Mouse (Mus musculus) right cerebral cortex, postnatal 4 days (tissue): ENCODE results near the gene Ivd.
A peak's percentile ranks its signal among the peaks of the same experiment; 100 is the strongest.

Source experiments
- DNase-seq: peaks from one replicate; pipeline ENCODE4 v3.0.0-alpha.2; 2022

The Ivd gene

DNA sequence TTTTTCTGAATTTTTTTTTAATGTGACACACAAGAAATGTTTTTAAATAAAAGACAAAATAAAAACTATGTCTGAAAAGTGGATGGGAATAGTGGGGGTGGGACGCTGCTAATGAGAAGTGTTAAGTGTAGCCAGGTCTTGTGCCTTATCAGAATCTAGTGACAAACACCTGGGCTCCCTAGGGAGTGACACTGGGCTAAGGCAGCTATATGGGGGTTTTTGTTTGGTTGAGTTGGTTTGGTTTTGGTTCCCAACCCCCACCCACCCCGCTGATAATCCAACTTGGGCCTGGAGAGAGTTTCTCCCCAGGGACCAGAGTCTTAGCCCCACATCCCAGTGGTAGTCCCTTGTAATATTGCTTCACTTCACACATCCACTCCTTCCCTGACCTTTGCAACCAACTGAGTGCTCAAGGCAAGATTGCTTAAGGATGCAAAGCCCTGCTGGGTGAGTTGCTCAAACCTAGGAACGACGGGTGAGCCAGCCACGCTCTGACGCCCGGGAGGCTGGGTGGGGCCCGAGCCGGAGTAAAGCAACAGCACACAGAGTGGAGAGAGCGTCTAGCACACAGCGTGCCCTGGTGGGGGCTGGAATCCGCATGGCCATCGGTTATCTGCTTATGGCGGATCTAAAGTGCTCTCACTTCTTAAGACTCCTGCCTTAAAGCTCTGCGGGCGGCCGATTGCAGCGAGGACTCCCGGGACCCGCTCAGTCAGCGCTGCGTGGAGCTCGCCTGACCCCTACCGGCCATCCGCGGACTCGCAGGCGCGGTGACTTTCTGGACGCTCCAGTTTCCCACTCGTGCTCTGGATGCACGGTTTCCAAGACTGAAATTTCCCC is 21.3 kb downstream of the Ivd start:
- DNase-seq: peak; percentile 94

DNA sequence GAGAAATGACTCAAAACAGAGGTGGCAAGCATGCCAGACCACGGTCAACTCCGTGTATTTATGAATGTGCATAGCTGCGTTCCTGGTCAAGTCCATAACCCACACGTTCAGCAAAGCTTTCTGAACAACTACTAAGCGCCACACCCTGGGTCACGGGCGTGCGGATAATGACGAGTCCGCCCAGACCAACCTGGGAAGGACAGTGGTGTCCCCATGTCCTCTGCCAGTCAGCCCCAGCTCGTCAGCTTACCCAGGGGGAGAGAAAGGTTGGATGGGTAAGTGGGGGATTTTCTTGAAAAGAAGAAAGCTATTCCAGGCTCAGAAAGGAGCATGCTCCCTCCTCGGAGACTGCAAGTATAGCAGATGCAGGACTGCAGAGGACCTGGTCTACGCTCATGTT is 25.7 kb downstream of the Ivd start:
- no peak for DNase-seq

DNA sequence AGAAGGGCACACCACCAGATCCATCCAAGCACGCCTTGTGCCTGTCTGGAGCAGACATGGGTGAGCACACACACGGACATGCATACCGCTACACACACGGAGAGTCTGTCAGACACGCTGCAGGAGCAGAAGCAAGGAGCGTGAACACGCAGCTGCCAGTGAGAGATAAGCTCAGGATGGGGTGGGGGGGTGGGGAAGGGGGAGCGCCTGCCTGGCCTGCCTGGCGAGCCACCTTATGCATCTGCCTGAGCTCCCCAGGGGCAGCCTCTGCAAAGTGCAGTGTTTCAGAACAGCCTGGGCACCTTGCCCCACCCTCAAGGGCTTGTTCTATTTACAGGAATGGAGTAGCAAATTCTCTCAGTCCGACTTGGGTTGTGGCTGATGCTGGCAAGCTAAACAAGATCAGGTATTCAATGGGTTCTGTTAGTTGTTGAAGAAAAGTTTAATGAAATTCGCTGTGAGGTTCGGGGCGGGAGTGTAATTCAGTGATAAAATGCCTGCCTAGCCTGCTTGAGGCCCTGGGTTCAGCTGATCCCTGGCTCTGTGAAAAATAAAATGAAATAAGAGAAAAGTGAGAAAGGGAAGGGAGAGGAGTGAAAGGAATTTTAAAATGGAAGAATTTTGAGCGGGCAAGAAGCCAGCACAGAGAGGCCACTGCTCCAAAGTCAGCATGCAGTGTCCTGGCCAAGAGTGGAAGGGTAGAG is 26.2 kb downstream of the Ivd start:
- DNase-seq: no peak

DNA sequence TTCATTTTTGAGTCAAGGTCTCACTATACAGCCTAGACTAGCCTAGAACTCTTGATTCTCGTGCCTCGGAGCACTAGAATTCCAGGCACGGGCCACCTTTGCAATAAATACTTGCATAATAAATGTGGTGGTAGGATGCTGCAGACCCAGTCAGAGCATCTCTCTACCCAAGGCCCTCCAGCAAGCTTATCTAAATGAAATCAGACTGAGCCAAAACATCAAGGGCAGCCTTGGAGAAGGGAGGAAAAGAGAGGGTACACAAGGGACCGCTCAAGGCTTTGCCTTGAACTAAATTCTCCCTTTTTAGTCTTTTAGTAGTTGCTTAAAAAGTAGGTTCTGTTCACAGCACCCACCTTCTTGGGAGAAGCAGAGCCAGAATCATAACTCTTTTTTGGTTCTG is 29.4 kb downstream of the Ivd start:
- DNase-seq: no peak

DNA sequence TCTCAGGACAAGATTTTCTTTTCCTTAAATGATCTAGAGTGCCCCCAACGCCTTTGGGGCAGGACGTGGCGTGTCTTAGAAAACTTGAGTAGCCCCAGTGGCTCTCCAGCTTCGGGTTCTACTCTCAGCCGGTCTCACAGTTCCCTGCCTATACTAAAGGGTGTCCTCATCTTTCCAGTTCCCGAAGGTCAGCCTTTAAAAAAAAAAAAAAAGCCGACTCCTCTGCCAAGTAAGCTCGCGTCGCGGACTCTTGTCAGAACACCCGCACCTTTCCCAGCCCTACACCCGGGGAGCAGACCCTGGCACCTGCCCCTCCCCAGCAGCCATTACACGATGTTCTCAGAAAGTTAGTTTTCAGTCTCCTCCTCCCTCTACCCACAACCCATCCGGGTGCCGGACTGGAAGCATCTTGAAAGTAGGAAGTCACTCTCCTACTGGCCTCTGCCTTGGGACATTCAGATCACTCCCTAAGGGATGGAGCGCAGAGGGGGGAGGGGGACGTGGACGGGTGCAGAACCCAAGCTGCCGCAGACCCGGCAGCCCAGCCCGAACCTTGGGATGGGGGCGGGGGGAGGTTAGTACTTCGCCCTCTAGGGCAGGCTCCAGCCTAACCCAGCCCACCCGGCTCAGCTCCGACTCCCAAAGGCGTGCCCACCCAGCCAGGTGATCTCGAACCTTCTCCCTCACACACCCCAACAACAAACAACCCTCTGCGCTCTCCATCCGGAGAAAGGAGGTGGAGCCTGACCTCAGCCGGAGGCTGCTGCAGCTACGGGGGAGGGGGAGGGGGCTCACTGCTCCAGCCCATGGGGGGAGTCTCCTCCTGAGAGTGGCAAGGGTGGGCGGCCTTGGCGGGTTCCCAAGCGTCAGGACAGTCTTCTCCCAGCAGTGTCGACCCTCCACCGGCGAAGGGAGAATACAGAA is 34.5 kb downstream of the Ivd start:
- DNase-seq: peak; percentile 60

DNA sequence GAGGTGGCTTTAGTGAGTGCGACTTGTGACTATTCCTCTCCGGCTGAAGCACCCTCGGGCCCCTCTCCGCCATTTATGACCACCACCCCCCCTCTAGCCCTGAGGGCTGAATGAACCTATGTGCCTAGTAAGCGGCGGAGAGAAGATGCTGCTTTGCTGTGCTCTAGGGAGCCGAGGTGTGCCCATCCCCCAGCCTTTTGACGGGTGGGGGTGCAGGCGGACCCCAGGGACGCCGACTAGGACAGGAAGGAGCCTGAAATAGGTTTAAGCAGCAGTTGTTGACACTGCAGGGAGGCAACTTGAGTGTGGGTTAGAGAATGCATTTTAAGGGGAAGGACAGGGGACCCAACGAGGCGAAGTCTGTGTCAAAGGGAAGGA is 35.1 kb downstream of the Ivd start:
- DNase-seq: peak; percentile 22

DNA sequence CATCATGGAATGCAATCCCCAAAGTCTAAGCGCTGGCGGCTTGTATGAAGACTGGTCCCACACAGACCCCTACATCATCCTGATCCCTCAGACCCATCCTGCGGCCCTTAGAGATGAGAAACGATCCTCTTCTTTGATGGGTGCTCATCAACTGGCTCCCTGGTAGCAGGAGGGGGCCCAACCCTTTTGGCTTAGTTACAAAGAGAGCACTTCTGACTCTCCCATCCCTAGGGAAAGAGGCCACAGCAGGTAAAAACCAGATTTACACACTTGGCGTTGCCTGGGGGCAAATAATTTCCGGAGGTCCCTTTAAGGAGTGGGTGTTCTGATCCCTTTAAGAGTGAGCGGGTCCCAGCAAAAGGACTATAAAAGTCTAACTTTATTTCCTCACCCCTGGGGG is 35.6 kb downstream of the Ivd start:
- DNase-seq: no peak

DNA sequence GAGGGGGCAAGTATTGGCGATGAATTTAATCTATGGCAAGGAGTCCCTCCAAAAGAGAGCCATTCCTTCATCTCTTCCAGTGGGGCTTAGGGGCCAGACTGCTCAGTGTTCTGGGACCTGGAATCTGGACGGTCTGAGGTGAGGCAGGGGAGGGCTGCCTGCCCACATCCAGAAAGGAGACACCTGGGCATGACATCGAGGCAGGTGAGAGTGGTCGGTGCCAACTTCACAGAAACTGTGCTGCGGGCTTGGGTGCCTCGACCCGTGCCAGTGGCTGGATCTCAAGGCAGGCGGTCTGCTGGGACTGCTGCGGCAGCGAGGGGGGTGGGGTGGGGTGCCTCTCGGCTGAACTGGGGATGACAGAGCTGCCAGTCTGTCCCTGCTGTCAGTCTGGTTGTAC is 36.1 kb downstream of the Ivd start:
- DNase-seq: no peak

DNA sequence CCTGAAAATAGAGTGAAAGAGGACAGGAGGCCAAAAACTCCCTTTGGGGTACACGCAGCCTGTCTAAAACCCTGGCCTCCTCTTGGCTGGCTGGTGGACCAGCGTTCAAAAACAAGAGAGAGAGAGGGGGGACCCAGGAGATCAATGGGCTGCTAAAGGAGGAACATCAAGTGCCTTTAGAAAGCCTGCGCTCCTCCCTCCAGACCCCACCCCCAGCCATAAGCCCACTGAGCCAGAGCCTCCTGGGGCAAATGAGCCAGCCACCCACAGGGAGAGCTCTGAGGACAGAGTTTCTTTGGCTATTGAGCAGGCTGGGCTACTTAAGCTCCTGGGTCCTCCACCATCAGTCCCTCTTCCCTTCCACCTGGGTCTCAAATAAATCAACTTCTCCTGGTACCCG is 37.0 kb downstream of the Ivd start:
- no peak for DNase-seq

DNA sequence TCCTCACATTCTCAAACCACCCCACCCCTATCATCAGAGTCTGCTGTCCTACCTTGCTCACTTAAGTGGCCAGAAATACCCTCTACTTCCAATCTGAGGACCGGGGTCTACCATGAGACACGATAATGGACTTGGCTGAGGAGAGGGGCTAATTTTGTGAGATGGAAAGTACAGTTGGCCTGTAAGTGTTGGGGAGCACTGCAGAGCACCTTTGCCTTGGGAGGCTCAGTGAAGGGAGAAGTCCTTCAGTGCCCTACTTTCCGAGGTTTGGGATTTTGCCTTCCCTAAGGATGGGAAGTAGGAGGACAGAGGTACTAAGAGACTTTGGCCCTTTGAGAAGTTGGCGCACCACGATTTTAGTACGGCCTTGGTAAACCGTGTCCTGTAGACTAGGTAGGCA is 37.6 kb downstream of the Ivd start:
- no peak for DNase-seq

DNA sequence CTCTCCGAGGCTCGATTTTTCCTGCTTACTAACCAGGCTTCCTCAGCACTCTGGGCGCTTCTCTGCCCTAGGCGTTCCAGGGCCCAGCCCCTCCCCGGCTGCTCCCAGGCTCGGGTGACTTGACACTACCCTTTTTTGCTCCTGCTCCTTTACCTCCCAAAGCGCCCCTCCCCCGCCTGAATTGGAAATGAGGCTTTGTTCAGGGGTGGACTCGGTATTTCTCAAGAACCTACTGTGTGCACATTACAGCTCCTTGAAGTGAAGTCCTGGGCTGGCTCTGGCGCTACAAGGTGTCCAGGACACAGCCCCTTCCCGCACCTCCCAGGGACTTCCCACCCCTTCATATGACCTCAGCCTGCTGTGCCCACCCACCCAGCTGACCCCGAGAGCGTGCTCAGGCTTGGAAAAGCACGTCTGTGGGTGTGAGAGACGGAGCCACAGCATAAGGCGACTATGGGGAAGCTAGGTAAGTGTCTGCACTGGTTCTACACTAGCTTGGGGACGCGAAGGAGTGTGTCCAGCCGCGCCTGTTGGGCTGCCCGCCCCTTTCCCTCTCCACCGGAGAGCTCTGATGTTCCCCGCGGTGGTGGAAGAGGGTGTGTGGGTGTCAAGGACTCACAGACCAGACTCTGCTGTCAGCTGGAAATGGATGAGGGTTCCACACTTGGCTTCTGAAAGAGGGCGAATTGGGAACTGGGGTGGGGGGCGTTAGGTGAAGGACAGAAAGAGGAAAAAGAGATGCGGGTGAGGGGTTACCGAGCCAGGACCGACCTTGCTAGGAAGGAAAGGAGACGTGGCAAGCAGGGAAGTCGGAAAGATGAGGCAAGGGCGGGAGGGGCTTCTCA is 38.4 kb downstream of the Ivd start, which contains the start of gene Bahd1:
Gene Bahd1 (plus strand): TSS at position 397 of the 845 bp plus-strand sequence.
- DNase-seq: peak; percentile 24

DNA sequence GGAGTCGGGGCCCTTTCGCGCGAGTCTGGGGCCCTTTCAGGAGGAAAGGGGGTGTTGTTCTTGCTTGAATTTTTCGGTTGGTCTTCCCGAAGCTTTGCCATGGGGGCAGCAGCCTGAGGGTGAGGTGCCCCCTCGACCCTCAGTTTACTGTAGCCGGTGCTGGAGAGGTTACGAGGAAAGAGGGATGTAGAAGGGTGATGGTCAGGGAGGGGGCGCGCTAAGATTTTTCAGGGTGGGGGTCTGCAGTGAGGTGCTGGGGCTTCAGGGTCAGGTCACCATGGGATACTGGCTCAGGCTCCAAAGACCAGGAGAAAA is 39.0 kb downstream of the Ivd start:
- DNase-seq: no peak

DNA sequence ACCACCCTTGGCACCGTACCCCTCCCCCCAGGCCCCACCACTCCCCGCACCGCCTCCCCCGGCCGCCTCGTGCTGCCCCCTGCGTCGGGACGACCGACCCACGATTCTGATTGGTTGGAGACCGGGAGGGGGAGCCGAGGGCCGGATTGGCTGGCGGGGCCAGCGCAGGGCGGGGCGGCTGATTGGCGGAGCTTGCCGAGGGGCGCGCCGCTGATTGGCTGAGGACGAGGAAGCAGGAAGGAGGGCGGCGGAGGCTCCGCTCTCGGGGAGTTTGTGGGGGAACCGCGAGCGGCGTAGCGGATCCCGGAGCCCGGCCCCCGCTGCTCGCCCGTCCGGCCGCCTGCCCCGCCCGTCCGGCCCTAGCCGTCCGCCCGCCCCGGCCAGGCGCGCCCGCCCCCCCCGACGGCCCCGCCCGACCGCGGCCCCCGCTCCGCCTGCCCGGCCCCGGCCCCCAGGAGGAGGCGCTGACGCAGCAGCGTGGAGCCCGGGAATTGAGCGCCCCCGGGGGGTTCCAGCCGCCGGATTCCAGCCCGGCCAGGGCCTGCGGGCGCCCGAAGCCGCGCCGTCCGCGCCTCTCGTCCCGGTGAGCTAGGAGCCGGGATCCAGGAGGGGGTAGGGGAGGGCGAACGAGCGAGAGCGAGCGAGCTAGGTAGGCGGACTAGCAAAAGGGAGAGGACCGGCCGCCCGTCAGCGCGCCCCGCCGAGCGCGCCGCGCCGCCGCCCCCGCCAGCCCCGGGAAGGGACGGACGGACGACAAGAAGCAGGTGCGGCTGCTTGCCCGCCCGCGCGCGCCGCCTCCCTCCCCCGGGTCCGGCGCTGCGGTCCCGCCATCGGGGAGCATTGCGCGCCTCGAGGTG is 39.6 kb downstream of the Ivd start:
- DNase-seq: peak; percentile 97

DNA sequence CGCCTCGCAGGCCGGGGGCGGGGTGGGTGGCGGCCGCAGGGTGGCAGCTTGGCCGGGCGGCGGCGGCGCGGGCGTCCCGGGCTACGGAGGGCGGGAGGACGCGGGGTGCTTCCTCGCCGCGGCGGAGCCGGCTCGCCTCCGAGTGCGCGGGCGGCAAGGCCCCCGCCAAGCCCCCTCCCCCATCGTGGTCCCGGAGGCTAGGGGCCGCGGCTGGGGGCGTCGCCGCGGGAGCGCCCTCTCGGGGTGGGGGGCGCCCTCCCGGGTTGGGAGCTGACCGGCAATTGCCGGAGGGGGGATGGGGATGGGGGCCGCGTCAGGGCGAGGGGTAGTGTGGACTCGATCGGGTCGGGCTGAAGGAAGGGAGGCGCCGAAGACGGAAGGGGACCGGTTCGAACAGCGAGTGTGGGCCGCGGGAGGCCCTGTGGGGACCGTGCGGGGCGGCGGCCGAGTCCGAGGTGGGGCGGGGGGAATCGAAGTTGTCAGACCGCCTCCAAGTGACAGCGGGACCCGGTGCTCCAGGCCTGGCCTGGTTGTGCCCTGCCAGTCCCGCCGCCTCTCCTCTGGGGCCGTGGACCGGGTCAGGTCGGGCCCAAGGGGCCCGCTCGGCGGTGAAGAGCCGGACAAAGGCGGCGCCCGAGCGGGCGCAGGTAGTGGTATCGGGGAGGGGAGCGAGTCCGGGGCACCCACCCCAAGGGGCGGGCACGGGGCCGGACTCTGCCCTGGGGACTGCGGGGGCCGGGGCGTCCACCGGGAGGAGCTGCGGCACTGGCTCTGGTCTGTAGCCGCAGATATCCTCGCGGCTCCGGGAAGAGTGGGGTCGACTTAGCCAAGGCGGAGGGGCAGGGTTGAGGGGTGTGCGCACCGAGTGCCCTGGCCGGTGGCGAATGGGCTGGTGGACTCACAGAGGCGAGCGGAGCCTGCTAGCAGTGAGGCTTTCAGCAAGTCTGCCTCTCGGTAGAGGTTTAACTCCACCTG is 40.6 kb downstream of the Ivd start:
- peak; percentile 55 for DNase-seq

DNA sequence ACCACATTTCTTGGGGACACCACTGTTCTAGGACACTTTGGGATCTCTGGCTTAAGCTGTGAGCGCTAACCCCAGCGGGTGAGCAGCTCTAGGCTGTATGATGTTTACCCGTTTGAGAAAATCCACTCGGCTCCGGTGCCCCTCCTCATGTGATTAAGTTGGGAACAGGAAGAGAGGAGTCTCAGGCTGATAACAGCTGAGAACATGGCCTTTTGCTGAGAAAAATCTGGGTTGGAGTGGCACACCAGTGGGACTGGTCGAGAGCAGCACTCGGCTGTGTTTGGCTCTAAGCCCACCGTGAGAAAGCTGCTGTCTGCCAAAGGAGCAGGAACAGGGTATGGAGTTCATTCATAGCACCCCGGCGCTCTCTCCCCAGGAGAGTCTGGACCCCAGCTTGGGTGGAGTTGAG is 41.6 kb downstream of the Ivd start:
- peak; percentile 25 for DNase-seq

DNA sequence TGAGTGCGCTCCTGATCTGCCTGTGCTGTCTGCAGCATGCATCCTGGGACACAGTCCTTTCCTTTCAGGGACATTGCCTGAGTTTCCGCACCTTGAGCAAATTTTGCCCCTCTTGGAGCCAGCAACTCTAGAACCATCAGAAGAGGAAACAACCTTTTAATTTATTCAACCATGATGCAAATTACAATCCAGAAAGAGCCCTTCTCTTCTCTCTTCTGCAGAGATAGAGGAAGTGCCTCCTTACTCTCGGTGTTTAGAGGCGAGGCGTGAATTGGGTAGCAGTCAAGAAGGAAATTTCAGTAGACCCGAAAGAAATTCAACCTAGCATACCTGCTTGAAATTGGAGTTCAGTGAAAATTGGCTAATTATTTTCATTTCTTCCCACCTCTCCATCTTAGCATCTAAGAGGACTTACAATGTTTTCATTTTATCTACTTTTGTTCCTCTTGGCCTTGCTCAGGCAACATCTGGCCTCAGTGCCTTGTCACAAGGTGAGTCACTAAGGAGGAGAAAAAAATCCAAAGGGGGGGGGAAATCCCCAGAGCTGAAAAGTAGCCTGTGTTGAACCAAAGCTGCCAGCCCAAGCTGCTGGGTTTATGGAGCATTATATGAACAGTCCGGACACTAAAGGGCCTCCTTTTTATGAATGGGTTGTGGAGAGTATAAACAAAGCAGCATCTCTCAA is 43.8 kb downstream of the Ivd start:
- no peak for DNase-seq

DNA sequence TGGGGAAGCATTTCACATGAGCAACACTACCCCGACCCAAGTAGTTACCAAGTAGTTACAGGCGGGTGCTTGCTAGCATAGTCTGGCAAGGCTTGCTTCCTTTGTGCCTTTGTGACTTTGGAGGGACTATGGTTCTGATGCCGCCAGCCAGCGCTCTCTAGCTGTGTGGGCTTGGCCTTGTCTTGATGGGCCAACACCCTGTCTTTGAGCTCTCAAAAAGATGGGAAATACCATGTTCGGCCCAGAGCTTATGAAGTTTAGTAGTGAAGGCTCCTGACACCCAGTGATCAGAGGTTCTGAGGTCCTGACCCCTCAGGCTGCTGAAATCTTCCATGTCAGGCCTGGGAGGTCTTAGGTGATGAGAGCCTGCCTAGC is 44.4 kb downstream of the Ivd start:
- DNase-seq: no peak

DNA sequence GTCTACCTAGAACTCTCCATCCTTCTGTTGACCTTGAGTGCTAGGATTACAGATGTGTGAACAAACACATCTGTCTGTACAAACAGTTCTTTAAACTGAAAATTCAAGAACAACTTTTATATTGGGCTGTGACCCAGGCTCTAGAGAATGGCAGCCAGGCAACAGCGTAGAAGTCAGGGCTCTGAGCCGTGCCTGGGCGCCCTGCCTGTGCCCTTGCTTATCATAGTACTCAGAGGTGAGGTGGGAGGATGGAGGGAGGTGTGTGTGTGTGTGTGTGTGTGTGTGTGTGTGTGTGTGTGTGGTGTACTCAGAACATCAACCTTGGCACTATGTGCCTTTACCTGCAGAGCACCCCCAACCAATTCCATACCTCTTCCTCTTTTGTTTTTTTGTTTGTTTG is 46.0 kb downstream of the Ivd start:
- no peak for DNase-seq

DNA sequence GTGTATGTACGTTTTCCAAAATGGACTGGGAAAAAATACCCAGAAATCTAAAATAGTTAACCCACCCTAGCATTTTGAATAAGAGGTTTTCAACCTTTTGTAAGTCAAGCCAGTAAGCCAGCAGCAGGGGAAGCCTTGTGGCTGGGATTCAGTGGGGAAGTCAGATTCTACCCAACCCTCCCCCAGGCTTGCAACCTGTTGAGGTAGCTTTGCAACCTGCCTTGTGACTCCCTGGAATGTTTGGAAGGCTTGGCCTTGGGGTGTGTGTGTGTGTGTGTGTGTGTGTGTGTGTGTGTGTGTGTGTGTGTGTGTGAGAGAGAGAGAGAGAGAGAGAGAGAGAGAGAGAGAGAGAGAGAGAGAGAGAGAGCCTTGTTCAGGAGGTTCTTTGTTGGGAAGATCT is 47.4 kb downstream of the Ivd start:
- no peak for DNase-seq
